Mouse (Mus musculus): Measurements from ENCODE around the gene Rragd.

GRCm38 (mm10) chr4:32936762-32937341, 46.0 kb upstream of the Rragd start:
- no peak for TF ChIP-seq CTCF (IDR thresholded peaks at IDR 0.05; ENCODE audit: extremely low read depth, insufficient read length, insufficient replicate concordance, low read depth, low read length)
- TF ChIP-seq POLR2A (IDR thresholded peaks at IDR 0.05; ENCODE audit: low read depth, low read length) = no peak
